Mouse (Mus musculus) left cerebral cortex, adult 9 months (tissue): ENCODE data around the gene Mad2l1bp.

Source experiments
- DNase-seq, 2 experiments: peaks; one replicate each; pipeline ENCODE4 v3.0.0; 2022; ENCODE audit warnings: low spot score in 2 of 2

Mad2l1bp gene

DNA sequence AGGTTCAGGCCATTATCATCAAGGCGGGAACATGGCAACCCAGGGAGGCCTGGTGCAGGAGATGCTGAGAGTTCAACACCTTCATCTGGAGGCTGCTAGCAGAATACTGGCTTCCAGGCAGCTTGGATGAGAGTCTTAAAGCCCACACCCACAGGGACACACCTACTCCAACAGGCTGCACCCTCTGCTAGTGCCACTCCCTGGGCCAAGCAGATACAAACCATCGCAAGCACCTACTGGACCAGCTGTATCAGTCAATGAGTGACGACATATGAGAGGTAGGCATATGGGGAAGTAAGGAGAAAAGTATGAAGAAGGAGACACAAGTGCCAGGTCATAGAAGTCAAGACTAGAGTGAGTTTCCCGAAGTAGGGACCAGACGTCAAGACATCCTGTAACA, 3.3 kb upstream of the Mad2l1bp start:
- DNase-seq: no peak

DNA sequence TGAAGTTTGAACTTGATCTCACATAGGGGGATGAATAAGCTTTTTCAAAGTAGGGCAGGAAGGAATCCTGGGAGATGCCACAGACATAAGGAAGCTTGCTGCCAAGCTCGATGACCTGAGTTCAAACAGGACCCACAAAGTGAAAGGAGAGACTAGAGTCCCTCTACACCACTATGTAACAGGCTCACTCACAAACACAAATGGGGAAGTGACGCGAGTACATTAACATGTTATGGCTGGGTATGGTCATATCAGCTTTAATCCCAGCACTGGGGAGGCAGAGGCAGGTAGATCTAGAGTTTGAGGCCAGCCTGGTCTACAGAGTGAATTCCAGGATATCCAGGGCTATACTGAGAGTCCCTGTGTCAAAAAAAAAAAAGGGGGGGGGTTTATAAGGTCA, 983 bp upstream of the Mad2l1bp start:
- DNase-seq: no peak

DNA sequence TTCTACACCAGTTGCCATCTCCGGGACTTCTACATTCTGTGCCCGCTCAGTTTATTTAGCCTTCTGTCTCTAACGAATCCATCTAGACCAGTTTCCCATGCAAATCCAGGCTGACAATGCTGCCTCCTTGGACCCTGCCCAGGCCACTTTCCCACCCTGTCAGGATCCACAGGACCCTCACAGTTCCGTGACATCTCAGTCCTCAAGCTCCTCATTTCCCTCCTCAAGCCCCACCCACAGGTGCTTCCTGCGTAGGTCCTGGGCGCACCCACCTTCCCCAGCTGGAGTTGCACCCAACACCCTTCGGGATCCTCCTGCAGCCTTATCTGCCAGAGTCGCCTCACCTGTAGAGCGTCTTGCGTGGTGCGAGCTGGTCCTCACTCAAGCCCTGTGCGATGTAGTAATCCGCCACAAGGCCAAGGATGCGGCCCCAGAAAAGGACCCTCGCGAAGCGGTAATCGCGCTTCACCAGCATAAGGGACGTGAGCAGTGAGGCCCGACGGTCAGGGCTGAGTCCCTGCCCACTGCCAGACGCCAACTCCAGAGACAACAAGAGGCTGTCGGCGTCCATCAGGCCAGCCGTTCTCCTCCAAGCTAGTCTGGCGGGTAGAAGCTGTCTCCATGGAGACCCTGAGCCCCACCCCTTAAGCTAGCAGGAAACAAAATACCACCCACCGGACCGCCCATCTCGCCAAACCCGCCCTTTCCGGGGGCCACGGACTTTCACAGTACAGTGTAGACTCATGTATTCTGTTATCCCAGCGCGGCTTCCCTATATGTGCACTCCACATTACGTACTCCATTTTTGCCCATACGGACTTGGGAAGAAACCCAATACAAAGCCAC, 9.6 kb downstream of the Mad2l1bp start, which contains the start of gene Rsph9:
Rsph9 (minus strand) TSS at position 639 of the 846 bp plus-strand sequence.
- DNase-seq: peak in 1 of 2 experiments; percentile 86

DNA sequence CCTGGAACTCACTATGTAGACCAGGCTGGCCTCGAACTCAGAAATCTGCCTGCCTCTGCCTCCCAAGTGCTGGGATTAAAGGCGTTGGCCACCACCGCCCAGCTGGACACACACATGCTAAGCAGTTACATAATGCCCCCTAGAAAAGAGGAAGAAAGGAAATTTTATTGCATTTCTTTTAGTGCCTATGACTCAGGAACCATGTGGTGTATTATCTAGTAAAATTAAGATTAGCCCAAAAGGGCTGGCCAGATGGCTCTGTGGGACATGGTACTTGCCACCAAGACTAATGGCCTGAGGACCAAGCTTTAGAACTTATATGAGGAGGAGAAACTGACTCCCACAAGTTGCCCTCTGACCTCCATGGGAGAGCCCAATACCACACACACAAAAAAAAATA, 13.5 kb downstream of the Mad2l1bp start:
- no peak for DNase-seq

DNA sequence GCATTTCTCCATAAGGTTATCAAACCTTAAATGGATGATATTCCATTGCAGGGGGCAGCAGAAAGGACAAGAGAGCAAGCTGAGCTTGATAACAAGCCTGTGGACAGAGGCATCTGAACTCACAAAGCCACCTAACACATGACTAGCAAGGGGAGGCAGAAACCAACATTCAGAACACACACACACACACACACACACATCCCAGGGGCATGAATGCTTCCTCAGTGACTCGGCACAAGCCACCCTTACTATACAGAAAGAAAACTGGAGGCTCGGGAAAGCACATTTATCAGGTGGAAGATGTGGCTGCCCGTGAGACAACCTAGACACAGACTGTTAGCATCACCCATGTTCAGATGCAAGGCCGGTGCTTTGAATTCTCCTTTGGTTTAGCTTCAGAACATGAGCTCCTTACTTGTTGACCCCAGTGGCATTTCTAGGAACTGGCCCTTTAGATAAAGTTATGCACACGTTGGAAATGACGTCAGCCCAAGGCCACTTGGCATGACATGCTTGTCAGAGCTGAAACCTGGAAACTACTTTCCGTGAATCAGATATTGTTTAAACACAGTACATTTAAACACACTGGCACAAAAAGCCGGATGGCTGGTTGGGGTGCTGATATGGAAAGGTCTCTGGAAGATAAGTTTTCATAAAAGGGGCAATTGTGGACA, 14.7 kb downstream of the Mad2l1bp start:
- DNase-seq: no peak

DNA sequence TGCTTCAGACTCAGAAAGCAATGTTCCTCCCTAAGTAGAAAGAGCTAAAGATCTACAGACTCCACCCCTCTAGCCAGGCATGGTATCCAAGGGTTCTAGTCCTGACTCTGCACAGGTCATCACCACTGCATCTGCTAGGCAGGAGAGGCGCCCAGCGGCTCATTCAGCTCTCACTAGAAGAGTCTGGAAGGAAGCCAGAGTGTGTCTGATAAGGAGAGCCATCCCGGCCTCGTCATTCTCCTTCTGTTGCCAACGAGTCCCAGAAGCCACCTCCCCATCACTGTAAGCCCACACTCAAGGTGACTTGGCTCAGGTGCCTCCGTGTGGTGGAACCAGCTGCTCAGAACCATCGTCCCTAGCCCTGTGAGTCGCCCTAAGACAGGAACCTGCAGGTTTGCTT, 20.5 kb downstream of the Mad2l1bp start:
- DNase-seq: no peak

DNA sequence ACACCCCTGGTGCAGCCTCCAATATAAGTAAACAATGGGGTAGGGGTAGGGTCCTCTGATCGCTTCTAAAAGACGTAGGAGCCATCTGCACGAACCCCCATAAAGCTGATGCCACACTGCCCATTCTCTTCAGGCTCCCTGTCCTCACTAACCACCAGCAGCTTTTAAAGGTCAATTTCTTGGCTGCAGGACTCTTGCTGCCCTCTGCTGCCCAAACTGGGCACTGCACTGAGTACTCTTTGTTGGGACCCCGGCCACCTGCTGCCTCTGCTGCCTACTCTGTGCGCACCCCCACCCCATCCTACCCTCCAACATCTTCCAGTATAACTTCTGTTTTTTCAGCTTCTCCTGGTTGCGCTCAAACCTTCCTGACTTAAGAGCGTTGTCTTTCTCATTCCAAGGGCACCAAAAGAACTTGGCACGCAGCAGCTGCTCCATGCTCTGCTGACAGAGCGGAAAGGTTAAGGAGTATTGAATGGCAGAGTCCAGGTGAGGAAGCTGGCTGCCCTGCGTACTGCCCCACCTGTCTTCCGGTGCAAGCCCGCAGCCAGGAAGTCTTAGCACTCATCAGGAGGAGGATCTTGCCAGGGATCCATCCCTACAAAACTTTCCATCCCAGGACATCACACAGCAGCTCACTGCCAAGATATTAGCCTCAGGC, 21.2 kb downstream of the Mad2l1bp start:
- DNase-seq: peak in 1 of 2 experiments; percentile 61

DNA sequence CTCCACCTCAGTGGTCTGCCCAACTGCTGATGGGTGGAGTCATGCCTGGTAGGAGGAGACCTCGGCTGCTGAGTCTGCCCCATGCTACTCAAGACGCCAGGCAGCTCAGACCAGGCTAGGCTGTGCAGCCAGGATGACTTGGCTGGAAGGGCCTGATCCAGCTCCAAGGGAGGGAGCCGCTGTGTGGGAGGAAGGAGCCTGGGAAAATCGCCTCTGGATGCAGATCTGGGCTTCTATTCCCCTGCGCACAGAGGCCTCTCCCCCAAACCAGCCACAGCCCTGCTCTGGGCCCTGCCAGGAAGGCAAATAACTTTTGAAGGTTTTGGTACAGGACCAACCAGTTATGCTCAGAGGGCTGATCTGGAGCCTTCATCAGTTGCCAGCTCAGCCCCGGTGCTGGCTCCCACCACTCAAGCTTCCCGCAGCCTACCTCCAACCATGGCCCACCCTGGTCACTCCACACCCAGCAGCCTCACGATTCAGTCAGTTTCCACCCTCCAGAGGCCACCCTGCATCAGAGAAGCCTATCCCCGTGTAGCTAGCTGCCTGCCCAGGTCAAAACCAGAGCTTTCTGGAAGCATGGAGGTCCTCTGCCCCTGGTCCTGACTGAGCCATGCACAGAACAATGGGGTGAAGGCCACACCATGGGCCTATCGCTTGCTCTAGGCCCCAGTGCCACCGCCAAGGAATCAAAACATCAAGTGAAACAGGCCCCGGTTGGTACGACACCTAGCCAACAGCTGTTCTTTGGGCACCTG, 23.4 kb downstream of the Mad2l1bp start:
- DNase-seq: peak in 1 of 2 experiments; percentile 22

DNA sequence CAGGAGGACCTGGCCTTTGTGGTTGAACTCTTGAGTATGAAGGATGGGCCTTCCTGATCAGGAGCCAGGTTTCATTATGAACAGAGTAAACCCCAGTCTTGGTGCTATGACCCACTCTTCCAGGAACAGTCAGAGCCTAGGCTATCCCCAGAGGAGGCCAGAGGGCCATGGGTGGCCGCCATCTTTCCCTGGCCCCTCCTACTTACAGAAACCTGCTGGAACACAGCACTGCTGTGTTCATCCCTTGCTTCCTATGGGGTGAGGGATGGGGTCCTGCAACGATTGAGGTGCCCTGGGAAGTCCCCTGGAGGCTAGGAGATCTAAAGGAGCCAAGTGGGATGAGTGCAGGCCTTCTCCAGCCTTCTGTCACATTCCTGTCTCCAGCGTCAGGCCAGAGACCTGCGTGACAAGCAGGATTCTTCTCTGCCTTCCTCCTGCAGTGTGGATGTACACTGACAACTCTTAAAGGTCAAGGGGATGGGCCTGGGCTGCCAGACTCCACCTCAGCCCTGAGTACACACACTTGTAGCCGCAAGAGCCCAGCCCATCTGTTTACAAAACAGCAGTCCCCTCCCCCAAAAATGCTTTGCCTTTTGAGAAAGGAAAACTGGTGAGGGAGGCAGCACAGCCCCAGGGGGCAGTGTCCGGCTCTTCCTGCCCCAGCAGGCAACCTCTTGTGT, 25.4 kb downstream of the Mad2l1bp start:
- DNase-seq: no peak

DNA sequence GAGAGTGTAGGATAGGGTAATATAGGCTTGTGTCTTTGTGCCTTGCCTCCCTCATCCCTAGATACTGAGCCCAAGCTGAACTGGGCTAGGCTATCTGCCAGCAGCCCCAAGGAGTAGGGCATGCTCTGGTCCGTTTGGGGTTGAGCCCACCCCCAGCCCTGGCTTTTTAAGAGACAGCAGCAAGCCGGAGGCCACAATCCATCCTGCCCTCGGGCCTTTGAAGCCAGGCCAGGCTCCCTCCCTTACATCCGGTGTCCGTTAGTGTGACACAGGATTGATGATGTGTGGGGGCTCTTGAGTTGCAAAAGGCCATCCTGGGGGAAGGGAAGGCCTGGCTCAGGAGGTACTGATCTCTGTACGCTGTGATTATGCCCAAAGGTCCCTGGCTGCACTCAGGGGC, 26.7 kb downstream of the Mad2l1bp start:
- DNase-seq: no peak

DNA sequence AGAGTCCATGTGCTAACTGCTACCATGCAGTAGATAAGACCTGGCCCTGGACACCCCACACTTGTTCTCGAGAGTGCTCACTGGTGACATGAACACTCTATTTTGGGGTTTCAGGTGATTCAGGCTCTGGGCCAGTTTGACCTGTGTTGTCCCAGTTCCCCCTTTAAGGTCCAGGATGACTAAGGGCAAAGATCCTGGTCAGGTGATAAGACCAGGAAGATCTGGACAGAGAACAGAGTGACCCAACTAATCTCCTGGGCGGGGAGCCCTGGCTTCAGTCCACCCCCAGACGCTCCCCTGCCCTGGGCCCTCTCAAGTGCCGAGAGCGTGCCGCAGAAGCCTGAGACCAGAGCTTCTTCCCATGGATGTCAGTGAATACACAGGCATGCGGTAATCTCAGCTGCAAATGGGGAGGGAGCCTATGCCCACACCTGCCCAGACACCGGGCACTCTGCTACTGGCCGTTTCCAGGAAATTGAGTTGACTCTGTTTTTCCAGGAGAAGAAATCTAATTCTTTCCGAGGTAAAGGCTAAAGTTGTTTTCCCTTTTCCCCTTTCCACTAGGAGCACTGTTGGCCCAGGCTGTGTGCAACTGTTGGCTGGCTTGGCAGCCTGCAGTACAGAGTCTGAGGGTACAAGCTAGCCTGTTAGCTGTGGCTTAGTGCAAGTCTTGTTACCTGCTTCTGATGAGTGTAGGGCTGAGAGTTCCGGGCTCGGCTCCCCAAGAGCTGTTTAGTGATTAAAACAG, 29.2 kb downstream of the Mad2l1bp start:
- no peak for DNase-seq

DNA sequence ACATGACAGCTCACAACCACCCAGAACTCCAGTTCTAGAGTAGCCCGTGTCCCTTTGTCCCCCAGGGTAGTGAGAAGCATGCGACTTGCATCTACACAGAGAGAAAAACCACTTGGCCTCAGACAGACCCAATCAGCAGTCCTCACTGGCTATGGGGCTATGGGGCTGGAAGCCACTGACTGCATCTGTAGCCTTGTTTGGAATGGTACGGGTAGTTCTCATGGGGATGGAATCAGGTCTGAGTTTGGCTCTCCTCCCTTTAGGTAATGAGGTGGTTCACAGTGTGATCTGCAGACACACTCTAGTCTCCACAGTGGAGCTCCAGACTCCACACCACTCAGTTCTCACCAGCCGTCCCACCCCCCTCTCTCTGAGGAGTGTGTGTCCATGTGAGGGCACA, 30.1 kb downstream of the Mad2l1bp start:
- DNase-seq: no peak

DNA sequence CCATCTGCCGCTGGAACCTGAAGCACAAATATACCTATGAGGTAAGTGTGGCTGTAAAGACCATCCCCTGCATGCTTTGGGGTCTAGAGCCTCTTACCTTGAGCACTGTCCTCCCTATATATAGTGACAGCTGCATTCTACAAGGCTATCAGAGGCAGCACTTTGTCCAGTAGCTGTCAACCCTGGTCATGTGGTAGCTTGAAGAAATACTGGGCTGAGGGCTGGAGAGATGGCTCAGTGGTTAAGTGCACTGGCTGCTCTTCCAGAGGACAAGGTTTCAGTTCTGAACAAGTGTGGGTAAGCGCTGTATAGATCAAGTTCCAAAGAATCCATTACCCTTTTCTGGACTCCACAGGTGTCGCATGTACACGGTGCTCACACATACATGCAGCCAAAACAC, 30.6 kb downstream of the Mad2l1bp start:
- no peak for DNase-seq

DNA sequence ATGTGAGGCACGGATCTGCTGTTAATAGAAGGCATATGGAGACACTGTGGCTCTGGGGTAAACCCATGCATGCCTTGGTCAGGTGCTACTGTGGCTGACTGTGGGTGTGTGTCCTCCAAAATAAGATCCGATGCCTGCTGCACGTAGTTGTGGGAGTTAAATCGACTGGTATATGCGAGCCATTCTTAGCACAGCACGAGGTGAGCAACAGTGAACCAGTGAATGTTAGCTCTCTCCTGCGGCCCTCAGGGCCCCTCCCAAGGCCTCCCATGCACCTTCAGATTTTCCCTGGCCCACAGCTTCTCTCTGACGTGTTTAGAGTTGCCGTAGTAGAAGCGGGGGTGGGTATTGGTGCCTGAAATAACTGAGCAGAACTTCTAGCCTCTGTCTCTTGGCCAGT, 33.7 kb downstream of the Mad2l1bp start:
- peak; percentile 61 to 62 for DNase-seq

DNA sequence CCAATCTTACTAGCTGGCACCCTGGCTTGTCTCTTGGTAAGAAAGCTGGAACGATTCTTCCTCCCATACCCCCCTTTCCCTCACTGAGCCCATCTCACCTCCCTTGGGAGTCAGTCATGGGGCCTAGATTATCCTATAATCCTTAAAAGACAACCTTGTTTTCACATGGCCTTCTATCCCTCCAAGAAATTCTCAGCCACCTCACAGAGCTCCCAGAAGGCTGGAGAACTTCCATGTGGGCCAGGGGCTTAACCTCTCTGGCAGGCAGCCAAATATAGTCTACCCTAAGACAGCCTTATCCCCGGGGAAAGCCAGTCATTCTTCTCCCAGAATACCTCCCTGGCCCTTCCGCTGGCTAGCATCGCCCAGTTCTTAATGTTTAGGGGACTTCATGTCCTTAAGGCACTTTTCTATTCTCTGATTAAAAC, 34.9 kb downstream of the Mad2l1bp start:
- DNase-seq: no peak

DNA sequence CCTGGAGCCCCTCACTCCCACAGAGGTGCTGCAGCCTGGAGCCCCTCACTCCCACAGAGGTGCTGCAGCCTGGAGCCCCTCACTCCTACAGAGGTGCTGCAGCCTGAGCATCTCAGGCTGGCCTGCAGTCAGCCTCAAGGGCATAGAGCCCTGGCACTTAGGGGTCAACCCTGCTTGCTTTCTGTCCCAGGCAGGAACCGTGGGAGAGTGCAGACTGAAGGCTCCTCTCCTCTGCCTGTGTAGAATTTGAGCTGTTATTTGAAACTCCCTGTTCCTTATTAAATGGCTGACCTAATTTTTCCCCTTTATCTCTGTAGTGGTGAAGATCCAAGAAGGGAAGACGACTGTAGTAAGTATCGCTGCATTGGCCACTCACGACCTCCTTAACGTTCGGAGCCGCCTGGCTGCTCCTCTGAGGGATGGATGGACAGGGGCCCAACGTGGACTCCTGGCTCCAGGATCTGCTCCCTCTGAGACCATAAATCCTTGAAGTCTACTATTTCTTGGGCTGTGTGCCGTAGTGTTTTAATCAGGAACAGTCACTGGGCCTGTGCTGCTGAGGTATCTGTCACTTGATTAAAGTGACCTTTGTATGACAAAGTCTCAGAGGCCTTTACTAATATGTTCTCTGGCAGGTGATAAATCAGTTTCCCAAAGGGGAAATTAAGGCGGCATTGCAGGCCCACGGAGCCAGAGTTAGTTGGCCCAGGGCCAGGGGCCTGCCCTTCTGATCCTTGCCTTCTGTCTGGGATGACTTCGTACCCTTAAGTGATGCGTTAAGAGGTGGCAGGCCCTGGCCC, 35.5 kb downstream of the Mad2l1bp start:
- DNase-seq: no peak

DNA sequence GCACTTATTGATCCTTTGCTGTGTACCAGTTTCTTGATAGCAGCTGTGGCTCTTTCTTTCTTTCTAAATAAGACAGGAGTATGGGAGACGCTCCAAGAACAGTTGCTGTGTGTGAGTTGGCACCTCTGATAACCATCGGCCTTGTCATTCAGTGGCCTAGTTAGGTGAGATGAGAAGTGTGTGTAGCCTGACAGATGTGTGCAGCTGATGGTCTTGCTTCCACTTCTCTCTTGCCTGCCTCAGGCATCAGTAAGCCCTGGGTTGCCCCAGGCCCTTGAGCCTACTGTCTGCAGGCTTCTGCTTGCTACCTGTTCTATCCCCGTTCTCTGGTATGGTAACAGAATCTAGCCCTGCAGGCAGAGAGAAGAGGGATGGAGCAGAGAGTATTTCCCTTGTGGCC, 36.5 kb downstream of the Mad2l1bp start:
- DNase-seq: no peak

DNA sequence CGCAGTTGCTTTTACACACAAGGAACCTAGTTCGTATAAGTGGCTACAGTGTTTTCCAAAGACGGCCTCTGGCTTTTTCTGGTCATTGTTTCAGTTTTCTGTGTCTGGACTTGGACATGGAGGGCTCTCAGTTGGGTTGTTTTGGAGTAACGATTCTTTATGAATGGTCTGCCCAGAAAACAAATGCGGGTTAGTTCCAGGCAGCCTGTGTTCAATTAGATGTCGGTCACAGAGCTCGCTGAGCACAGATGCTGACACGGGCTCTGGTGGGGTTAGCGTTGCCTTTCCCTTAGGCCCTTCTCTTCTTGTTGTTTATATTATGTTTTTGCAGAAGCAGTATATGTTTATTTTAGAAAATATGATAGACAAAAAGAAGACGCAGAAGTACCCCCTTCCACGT, 37.2 kb downstream of the Mad2l1bp start:
- DNase-seq: no peak

DNA sequence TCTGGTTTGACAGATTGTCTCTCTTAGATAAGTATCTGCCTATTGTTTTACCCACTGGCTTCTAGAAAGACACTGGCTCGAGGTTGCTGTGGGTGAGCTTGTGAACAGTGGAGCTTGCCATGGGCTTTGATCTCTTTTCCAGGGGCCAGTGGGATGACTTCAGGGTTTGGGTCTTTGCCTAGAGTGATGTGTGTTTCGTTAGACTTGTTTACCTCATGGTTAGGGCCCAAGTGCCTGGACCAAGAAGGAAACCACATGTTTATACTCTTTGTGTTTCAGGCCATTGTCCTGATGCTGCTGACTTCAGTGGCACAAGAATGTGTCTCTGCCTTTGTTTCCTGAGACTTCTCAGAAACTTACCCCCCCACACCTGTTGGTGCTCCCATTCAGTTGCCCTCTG, 37.9 kb downstream of the Mad2l1bp start:
- DNase-seq: no peak
